Mouse (Mus musculus): ENCODE results near the gene Lyl1. TPM values are rescaled to one million over a fixed set of nuclear protein-coding genes. Genes with fewer than 3 reads are reported as not detected.

Gene Lyl1
- polyA plus RNA-seq, 1 experiment from 2014 or later: 8.1 TPM

DNA sequence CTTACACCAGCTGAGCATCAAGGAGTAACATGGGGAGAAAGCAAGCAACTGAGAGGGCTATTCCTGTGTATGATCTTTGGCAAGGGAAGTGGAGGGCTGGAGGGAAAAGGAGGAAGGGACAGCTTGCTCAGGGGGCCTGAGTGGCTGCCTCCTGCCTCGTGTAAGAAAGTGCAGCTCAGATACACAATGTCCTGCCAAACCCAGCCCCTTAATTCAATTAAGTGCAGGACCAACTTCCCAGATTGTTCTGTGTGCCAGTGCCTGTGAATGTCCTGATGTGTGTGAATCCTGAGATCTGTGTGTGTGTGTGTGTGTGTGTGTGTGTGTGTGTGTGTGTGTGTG lies 38.1 kb downstream of the Lyl1 start:
- no peak for DNase-seq (ENCODE audit: low spot score)

DNA sequence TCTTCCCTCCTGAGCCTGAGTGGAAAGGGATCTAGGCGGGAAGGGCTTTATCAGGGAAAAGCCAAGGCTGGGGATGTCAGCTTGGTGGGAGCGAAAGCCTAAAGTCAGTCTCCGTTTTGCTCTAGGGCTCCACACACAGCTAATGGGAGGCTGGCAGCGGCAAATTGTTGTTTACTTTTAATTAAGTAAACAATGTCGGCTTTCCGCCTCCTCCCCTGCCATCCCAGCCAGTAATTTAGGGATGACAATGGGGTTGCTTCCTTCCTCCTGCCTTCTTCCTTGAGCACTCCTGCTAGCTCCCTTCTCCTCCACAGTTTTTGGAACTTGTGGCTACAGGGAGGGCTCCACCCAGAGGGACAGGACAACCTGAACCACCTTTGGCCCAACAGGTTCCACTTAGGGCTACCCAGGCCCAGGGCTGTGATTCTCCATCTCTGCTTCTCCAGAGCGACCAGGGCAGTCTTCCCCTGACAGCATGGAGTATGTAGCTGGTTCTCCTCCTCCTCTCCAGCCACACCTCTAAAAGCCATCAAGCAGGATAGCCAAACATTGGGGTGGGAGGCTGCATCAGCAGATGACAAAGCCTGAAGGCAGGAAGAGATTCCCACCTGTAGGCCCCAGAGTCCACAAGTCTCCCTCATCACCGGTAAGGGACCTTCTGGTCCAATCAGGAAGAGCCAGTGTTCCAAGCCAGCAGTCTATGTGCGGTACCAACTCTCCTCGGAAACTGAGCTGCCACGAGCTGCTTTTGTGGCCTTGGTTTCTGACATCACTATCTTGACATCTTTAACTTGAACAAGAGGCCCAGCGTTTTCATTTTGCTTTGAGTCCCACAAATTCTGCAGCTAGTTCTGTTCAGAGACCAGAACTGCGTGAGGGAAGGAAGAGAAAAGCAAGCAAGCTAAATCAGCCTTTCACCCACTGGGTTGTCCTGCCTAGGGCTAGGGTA lies 39.9 kb downstream of the Lyl1 start:
- no peak for DNase-seq (ENCODE audit: low spot score)

DNA sequence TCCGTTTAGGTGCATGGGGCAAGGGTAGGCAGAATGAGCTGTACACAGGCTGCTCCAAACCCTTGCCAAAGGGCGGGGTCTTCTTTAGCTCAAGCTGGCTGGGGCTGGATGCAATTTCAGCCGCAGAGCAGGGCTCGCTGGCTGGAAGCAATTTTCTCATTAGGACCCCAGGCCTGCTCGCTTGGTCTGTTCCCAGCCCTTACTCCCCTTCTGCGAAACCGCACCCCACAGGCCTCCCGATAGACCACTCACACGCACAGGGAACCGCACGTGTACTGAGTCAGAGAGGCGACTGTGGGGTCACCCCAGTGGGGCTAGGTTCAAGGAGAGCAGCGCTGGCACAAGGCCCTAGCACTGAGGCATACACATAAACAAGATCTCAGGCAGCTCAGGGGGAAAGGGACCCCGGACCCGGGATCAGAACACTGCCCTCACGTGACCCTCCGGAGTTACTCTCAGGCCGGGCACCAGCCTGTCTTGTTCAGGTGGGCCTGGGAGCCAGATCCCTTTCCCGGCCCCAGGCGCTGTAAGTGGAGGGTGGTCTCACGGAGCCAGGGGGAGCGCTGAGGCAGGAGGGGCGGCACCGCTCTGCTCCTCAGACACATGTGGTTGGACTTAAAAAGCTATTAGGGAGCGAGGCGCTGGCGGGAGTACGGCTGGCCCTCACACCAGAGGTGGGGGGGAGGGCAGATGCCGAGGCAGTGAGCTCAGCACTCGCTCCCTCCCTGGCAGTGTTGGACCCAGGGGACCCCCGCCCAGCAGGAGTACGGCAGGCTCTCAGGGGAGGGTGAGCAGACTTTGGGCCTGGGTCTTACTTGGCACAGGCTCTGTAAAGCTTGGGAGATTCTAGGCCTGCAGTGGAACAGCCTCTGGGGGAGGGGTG lies 41.2 kb downstream of the Lyl1 start:
- DNase-seq (ENCODE audit: low spot score): no peak

DNA sequence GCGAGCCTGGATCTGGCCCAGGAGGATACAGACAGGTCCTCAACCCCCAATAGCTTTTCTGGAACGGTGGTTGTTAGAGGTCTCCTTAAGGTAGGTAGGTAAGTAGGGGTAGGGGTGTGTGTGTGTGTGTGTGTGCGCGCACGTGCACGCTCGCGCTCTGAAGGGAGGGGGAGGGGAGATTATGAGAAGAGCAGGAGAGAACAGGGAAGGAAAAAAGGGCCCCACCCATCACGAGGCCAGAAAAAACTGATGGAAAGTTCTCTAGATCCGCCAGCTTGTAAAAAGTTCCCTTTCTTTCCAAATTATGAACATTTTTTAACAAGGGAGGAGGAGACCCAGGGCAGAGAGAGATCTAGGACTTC lies 41.8 kb downstream of the Lyl1 start:
- no peak for DNase-seq (ENCODE audit: low spot score)

DNA sequence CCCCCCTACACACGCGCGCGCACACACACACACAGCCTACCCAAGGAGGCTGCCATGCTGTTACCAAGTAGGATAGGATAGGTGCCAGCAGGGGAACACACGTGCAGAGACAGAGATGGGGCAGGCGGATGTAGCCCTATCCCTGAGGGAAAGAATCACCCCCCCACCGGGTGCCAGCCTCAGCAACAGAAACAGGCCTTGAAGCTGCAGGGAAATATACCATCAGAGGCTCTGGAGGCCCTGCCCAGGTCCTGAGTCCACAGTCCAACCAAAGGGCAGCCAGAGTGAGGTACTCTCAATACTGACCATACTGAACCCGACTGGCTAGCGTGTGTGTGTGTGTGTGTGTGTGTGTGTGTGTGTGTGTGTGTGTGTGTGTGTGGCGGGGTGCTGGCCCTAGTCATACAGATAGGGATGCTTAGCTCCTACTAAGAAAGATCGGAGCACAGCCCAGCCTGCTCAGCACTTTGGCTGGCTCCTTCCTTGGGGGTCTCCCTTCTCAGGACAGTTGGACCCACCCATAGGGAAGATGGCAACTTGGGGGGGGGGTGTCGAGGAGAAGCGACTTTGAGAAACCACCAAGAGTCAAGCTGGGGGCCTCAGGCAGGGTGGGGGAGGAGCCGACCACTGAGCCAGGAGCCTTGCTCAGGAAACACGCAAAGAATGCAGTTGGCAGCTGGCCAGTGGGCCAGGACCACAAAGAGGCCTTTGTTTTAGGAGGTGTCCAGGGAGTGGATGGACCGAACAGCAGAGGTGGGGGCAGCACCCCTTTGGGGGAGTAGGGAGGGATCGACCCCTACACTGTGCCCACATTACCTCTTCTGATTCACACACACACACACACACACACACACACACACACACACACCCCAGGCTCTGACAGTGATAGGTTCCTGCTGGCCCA lies 42.5 kb downstream of the Lyl1 start:
- no peak for DNase-seq (ENCODE audit: low spot score)

DNA sequence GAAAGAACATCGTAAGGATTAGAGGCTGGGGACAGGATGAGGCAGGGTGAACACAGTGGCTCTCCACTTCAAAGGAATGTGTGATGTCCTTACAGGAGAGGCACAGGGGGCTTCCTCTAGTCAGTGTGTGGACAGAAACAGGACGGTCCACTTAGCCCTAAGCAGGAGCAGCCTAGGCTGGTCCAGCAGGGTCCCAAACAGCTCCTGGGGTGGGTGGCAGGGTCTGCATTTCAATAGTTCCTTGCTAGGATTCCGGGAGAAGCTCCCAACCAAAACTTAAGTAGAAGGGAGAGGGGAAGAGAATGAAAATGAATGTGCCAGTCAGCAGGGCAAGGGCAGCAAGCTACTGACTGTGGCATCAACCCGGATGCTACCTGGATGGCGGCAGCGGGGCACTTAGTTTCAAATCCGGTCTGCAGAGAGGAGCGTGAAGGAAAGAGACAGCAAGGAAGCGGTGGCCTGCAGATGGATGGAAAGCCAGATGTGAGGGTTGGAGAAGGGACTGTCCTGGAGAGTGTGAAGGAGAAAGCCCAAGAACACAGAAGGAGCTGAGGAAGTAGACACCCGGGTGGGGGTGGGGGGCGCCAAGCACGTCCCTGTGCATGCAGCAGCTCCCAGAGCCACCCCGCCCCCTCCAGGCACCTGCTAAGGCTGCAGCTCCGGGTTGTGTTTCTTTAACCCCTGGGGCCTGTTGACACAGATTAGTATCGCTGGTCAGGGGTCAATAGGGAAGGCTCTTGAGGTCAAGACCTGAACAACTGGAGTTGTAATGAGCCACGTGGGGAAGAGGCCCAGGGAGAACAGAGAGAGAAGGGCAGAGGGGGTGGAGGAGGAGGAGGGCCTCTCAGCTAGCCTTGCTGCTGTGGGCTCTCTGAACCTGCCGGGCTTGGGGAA lies 44.0 kb downstream of the Lyl1 start:
- DNase-seq (ENCODE audit: low spot score): peak; percentile 46

DNA sequence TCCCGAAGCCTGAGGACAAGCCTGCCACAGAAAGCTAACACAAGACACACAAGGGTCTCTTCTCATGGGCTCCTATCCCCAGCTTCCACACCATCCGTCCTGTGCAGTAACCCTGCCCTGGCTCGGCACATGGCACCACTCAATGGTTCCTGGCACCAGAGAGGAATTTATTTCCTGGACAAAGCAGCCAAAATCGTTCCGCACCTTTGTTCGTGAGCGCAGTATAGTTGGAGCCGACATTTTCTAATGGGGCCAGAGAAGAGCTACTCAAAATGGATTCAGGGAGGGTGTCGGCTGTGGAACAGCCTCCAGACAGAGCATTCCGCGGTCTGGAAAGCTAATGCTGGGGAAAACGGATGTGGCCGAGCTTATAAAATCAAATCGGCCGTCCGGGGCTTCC lies 48.3 kb downstream of the Lyl1 start:
- no peak for DNase-seq (ENCODE audit: low spot score)

DNA sequence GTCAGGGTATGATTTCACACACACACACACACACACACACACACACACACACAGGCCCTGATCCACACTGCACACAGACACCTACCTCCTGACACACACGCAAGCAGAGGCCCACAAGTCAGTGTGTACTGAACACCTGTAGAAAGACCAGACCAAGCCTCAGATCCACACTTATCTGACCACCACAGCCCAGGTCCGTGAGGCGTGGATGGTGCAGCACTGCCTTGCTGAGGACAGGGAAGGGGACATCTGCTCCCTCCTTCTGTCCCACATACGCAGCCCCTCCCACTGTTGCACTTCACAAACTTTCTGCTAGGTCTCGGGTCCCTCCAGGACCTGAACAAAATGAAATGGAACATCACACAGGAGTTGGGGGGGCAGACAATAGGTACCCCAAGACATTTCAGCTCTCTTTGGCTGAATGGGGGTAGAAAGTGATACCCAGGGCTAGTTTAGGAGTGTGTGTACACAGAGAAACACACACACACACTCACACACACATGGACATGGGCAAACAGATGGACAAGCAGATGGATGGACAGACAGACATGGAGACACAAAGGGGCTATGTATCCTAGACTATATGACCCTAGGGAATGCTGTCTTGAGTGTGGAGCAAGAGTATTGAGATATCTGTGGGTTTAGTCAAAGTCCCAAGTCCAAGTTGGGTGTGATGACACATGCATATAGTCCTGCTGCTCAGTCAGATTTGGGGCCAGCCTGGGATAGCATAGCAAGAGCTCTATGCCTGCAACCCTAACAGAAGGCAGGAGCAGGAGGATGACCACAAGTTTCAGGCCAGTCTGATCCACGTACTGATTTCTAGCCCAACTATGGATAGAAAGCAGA lies 51.7 kb downstream of the Lyl1 start:
- DNase-seq (ENCODE audit: low spot score): no peak

Other genes starting within 250 kb of the Lyl1 start
- 76.9 and 86.0 TPM in 2 replicates for gene Ier2, start 38.6 kb upstream of the Lyl1 start, polyA plus RNA-seq (2015; fragmentation: Nextera tagmentation; extraction: Ambion mirVana)
- gene Trmt1, start 15.2 kb upstream of the Lyl1 start, polyA plus RNA-seq (2015; fragmentation: Nextera tagmentation; extraction: Ambion mirVana): 50.0 and 51.5 TPM in 2 replicates
- gene Nacc1, start 13.6 kb upstream of the Lyl1 start, polyA plus RNA-seq (2015; fragmentation: Nextera tagmentation; extraction: Ambion mirVana): 12.1 TPM in 2 replicates
- gene G430095P16Rik, start 21.6 kb downstream of the Lyl1 start, polyA plus RNA-seq (2015; fragmentation: Nextera tagmentation; extraction: Ambion mirVana): 2.4 and 3.6 TPM in 2 replicates
- gene Nfix, start 98.9 kb downstream of the Lyl1 start, polyA plus RNA-seq (2015; fragmentation: Nextera tagmentation; extraction: Ambion mirVana): 7.2 and 11.7 TPM in 2 replicates
- 4.0 and 4.4 TPM in 2 replicates for gene Dand5, start 121.4 kb downstream of the Lyl1 start, polyA plus RNA-seq (2015; fragmentation: Nextera tagmentation; extraction: Ambion mirVana)
- 56.4 and 57.4 TPM in 2 replicates for gene Gadd45gip1, start 130.1 kb downstream of the Lyl1 start, polyA plus RNA-seq (2015; fragmentation: Nextera tagmentation; extraction: Ambion mirVana)
- 120 and 141 TPM in 2 replicates for gene Rad23a, start 139.2 kb downstream of the Lyl1 start, polyA plus RNA-seq (2015; fragmentation: Nextera tagmentation; extraction: Ambion mirVana)
- 383 and 479 TPM in 2 replicates for gene Calr, start 145.5 kb downstream of the Lyl1 start, polyA plus RNA-seq (2015; fragmentation: Nextera tagmentation; extraction: Ambion mirVana)
- 92.4 and 93.1 TPM in 2 replicates for gene Farsa, start 155.5 kb downstream of the Lyl1 start, polyA plus RNA-seq (2015; fragmentation: Nextera tagmentation; extraction: Ambion mirVana)
- gene Syce2, start 170.7 kb downstream of the Lyl1 start, polyA plus RNA-seq (2015; fragmentation: Nextera tagmentation; extraction: Ambion mirVana): 104 and 110 TPM in 2 replicates
- gene Gcdh, start 192.5 kb downstream of the Lyl1 start, polyA plus RNA-seq (2015; fragmentation: Nextera tagmentation; extraction: Ambion mirVana): 27.1 and 29.1 TPM in 2 replicates
- gene Klf1, start 200.5 kb downstream of the Lyl1 start, polyA plus RNA-seq (2015; fragmentation: Nextera tagmentation; extraction: Ambion mirVana): 0.37 and 0.43 TPM in 2 replicates
- 12.8 and 12.9 TPM in 2 replicates for gene Dnase2a, start 207.1 kb downstream of the Lyl1 start, polyA plus RNA-seq (2015; fragmentation: Nextera tagmentation; extraction: Ambion mirVana)
- gene Mast1, start 235.9 kb downstream of the Lyl1 start, polyA plus RNA-seq (2015; fragmentation: Nextera tagmentation; extraction: Ambion mirVana): 0.08 and 0.22 TPM in 2 replicates
- gene Rtbdn, start 245.5 kb downstream of the Lyl1 start, polyA plus RNA-seq (2015; fragmentation: Nextera tagmentation; extraction: Ambion mirVana): 0.10 and 0.23 TPM in 2 replicates

Measured in thymus, postnatal 0 days (tissue).